Mouse (Mus musculus) intestine, postnatal 0 days (tissue): ENCODE results near the gene Cadps2. TPM values are rescaled to one million over a fixed set of nuclear protein-coding genes. Genes with fewer than 3 reads are reported as not detected.

Experiments used
- ATAC-seq: fragments of 200-750 bp; cut with Nextera tagmentation; 2 replicates; pipeline ENCODE4 v1.8.0; 2017; ENCODE audit warnings: mild to moderate bottlenecking, moderate TSS enrichment, moderate library complexity
- H3K27ac ChIP-seq: fragments of 300-500 bp; sonication (generic); 2 replicates; pipeline ENCODE4 v1.5.1; 2014; ENCODE audit warnings: mild to moderate bottlenecking, low read depth, low read length, moderate library complexity
- H3K27me3 ChIP-seq: fragments of 300-500 bp; sonication (generic); replicated peaks from 2 replicates; pipeline ENCODE4 v1.6.1; 2014; ENCODE audit warnings: low read length, mixed read lengths; ENCODE audit not compliant: control insufficient read depth, insufficient read depth
- H3K36me3 ChIP-seq: fragments of 300-500 bp; sonication (generic); 2 replicates; pipeline ENCODE4 v1.6.1; 2014; ENCODE audit warnings: mild to moderate bottlenecking, moderate library complexity; ENCODE audit not compliant: control insufficient read depth, insufficient read depth
- H3K4me1 ChIP-seq: fragments of 300-500 bp; sonication (generic); replicated peaks from 2 replicates; pipeline ENCODE4 v1.6.1; 2014; ENCODE audit warnings: antibody characterized with exemption, low read length, mixed read lengths; ENCODE audit not compliant: control insufficient read depth, insufficient read depth
- H3K4me2 ChIP-seq: fragments of 300-500 bp; sonication (generic); replicated peaks from 2 replicates; pipeline ENCODE4 v1.6.1; 2014; ENCODE audit warnings: low read depth, mild to moderate bottlenecking, moderate library complexity
- H3K4me3 ChIP-seq: fragments of 300-500 bp; sonication (generic); 2 replicates; pipeline ENCODE4 v1.5.1; 2014; ENCODE audit warnings: low read depth, low read length
- H3K9ac ChIP-seq: fragments of 300-500 bp; sonication (generic); 2 replicates; pipeline ENCODE4 v1.6.1; 2014; ENCODE audit warnings: mild to moderate bottlenecking, low read depth, low read length
- H3K9me3 ChIP-seq: fragments of 300-500 bp; sonication (generic); 2 replicates; pipeline ENCODE4 v1.6.1; 2016; ENCODE audit warnings: mixed run types; ENCODE audit not compliant: control insufficient read depth
- CTCF ChIP-seq: sonication (generic); IDR thresholded peaks from 2 replicates; pipeline ENCODE4 v1.5.1; 2016; ENCODE audit warnings: low read depth, mild to moderate bottlenecking, control low read depth, antibody characterized with exemption, moderate library complexity
- WGBS: fragments of 180-500 bp; shearing (Covaris S2); extraction: QIAGEN DNeasy Blood & Tissue Kit; methylation state at CpG from one replicate; pipeline ENCODE4 v1.1.7; 2014; 5-methylcytosine and 5-hydroxymethylcytosine counted together
- polyA plus RNA-seq: library from polyadenylated mRNA; unstranded; fragments of >200 nt; fragmentation: Nextera tagmentation; extraction: Ambion mirVana; gene quantifications from 2 replicates; pipeline ENCODE4 v1.2.1, GENCODE M21; 2015

The Cadps2 gene
- polyA plus RNA-seq, 1 experiment from 2014 or later = 1.3 TPM

DNA sequence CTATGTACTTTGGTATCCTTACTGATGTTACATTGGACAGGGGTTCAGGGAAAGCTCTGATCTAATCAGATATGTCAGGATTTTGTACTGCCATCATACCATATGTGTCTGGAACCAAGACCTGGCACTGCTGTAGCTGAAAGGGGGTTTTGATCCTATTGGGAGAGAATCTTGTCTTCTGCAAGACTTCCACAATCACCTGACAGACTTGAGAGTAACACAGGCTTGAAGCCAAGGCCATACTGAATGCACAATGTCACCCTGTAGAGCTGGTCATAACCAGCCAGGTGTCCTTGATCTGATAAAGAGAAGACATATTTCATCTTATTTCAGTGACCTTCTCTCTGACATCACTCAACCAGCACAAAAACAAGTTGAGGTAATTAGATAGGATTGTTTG is 30.8 kb upstream of the Cadps2 start:
- Histone ChIP-seq H3K4me1 (no peaks in the 10 kb centered on the region), H3K9ac (no peak overlapping the region), H3K36me3 (no peaks in the 10 kb centered on the region), H3K9me3 (no peaks in the 10 kb centered on the region), H3K27me3 (no peaks in the 10 kb centered on the region), H3K27ac (no peak overlapping the region), H3K4me2 (no peak overlapping the region), H3K4me3 (no peak overlapping the region)
- ATAC-seq = no peak
- no peak for TF ChIP-seq CTCF

- no peaks in the 10 kb centered on the region for H3K27me3 ChIP-seq
- no peak for TF ChIP-seq CTCF
- WGBS = 91% methylated on average over 7 of the region's 7 CpGs
- H3K4me2 ChIP-seq = no peak overlapping the region
- H3K9me3 ChIP-seq = no peaks in the 10 kb centered on the region
- H3K27ac ChIP-seq = no peak overlapping the region
- no peaks in the 10 kb centered on the region for H3K4me1 ChIP-seq
- no peaks in the 10 kb centered on the region for H3K36me3 ChIP-seq
- H3K9ac ChIP-seq = no peak overlapping the region
- ATAC-seq = no peak
- no peak overlapping the region for H3K4me3 ChIP-seq
These were observed 27.1 kb upstream of the Cadps2 start for GRCm38 (mm10) chr6:23866298-23866697.

GRCm38 (mm10) chr6:23853464-23853863 is 14.2 kb upstream of the Cadps2 start:
- 93% methylated on average over 11 of the region's 11 CpGs for WGBS
- Histone ChIP-seq H3K4me2 (no peak overlapping the region), H3K4me1 (no peaks in the 10 kb centered on the region), H3K9me3 (no peaks in the 10 kb centered on the region), H3K27ac (no peak overlapping the region), H3K36me3 (no peaks in the 10 kb centered on the region), H3K9ac (no peak overlapping the region), H3K4me3 (no peak overlapping the region), H3K27me3 (no peaks in the 10 kb centered on the region)
- TF ChIP-seq CTCF = no peak
- ATAC-seq = no peak

GRCm38 (mm10) chr6:23840001-23840400 is 780 bp upstream of the Cadps2 start:
- 3% methylated on average over 15 of the region's 15 CpGs for WGBS
- no peaks in the 10 kb centered on the region for H3K36me3 ChIP-seq
- H3K9me3 ChIP-seq = no peaks in the 10 kb centered on the region
- H3K27ac ChIP-seq = no peak overlapping the region
- H3K9ac ChIP-seq = no peak overlapping the region
- H3K4me1 ChIP-seq = no peaks in the 10 kb centered on the region
- ATAC-seq = no peak
- peak overlapping the region; percentile 92 for H3K4me2 ChIP-seq
- H3K4me3 ChIP-seq = peak overlapping the region; percentile 68
- TF ChIP-seq CTCF = peak; percentile 44
- peaks cover 13% of the 10 kb centered on the region for H3K27me3 ChIP-seq

GRCm38 (mm10) chr6:23838401-23839008 is 716 bp downstream of the Cadps2 start:
- Histone ChIP-seq H3K27ac (no peak overlapping the region), H3K4me3 (peak overlapping the region; percentile 68), H3K9me3 (no peaks in the 10 kb centered on the region), H3K4me2 (peak overlapping the region; percentile 92), H3K9ac (peak overlapping the region; percentile 62), H3K4me1 (no peaks in the 10 kb centered on the region), H3K27me3 (peaks cover 13% of the 10 kb centered on the region), H3K36me3 (no peaks in the 10 kb centered on the region)
- TF ChIP-seq CTCF = no peak
- 3% methylated on average over 24 of the region's 35 CpGs for WGBS
- peak; percentile 57 for ATAC-seq

DNA sequence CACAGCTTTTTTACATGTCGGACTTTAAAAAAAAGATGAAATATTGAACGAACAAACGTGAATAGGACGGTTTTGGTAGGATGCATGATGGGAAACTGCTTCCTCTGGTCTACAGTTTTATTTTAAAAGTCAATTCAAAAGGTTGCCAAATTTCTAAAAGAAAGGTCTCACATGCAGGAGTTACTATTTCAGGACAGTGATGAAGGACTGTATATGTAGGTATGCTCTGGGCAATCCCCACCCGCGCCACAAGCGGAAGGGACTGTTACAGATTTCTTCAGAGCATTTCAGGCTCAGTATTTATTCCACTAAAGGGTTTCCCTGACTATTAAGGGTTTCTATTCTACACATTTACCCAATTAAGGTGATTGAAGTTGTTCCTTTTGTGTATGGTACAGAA is 1.6 kb downstream of the Cadps2 start:
- H3K36me3 ChIP-seq = no peaks in the 10 kb centered on the region
- H3K4me3 ChIP-seq = no peak overlapping the region

DNA sequence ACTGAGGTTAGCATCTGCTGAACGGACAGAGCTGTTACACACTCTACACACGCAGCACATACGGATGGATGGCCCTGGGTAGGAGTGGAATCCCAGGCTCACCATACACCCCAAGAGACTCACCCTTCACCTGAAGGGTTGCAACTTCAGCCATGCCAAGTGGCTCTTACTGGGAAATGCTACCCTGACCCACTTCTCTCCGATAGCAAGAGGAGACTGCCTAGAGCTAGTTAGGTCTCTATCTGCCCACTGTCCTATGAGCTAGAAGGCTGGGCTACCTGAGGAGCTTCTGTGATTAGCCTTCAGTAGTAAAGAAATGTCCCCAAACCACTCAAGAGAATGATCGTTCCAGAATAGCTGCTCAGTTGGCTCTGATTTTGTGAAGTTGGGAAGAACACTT is 2.1 kb downstream of the Cadps2 start:
- Histone ChIP-seq H3K36me3 (no peaks in the 10 kb centered on the region), H3K4me3 (no peak overlapping the region), H3K27me3 (peaks cover 13% of the 10 kb centered on the region), H3K4me2 (no peak overlapping the region), H3K27ac (no peak overlapping the region), H3K9ac (no peak overlapping the region), H3K9me3 (no peaks in the 10 kb centered on the region), H3K4me1 (no peaks in the 10 kb centered on the region)
- 86% methylated on average over 5 of the region's 5 CpGs for WGBS
- TF ChIP-seq CTCF = no peak
- no peak for ATAC-seq

More for the DNA sequence above, 1.6 kb downstream of the Cadps2 start:
- 94% methylated on average over 7 of the region's 7 CpGs for WGBS
- Histone ChIP-seq H3K9ac (no peak overlapping the region), H3K4me1 (no peaks in the 10 kb centered on the region), H3K27ac (no peak overlapping the region), H3K4me2 (no peak overlapping the region), H3K9me3 (no peaks in the 10 kb centered on the region), H3K27me3 (peaks cover 13% of the 10 kb centered on the region)
- no peak for ATAC-seq
- TF ChIP-seq CTCF = no peak
